Mouse (Mus musculus): ENCODE measurements at regions not wholly inside any gene's neighbourhood (a gene's known extent, or its start where the extent isn't known, plus 50 kb on each side); places are given as distances from the start of the nearest gene placed in this dataset.

GRCm38 (mm10) chr12:79966621-79967490, 146.0 kb downstream of the Zfp36l1 start:
- no peaks in the 10 kb centered on the region for H3K9me3 ChIP-seq (replicated peaks; ENCODE audit: insufficient read depth, low read length)
- H3K4me3 ChIP-seq (ENCODE audit: control insufficient read depth in 1 of 2, insufficient read depth in 1 of 2, low read depth in 2 of 2, low read length in 2 of 2), result no peak overlapping the region
- 0 out of 4 replicates have a peak, but pooled peaks cover 0 to 2% of the 10 kb centered on the region in 2 experiments for H3K27me3 ChIP-seq (ENCODE audit: control insufficient read depth in 1 of 2, insufficient read depth in 2 of 2, low read length in 2 of 2)
- no peak overlapping the region for H3K9ac ChIP-seq (ENCODE audit: control insufficient read depth, low read depth, low read length, poor library complexity, severe bottlenecking)
- H3K36me3 ChIP-seq (ENCODE audit: control insufficient read depth in 1 of 2, insufficient read depth in 2 of 2, low read length in 2 of 2), result no peaks in the 10 kb centered on the region
- peak; percentile 73 for TF ChIP-seq ZNF384 (IDR thresholded peaks at IDR 0.05; ENCODE audit: low read depth, low read length)
- no peak for TF ChIP-seq POLR2AphosphoS5 (IDR thresholded peaks at IDR 0.05; ENCODE audit: borderline replicate concordance, low read depth, low read length)
- no peak overlapping the region for H3K27ac ChIP-seq (ENCODE audit: control insufficient read depth, low read depth, low read length)
- H3K79me2 ChIP-seq (ENCODE audit: control insufficient read depth, insufficient read depth, low read length, poor library complexity), result no peaks in the 10 kb centered on the region
- DNase-seq (ENCODE audit: low read depth, low spot score), result no peak
- peaks cover 0 to 5% of the 10 kb centered on the region in 2 experiments; a peak in 1 of 4 replicates for H3K4me1 ChIP-seq (ENCODE audit: control insufficient read depth in 1 of 2, insufficient read depth in 2 of 2, low read length in 2 of 2)

DNA sequence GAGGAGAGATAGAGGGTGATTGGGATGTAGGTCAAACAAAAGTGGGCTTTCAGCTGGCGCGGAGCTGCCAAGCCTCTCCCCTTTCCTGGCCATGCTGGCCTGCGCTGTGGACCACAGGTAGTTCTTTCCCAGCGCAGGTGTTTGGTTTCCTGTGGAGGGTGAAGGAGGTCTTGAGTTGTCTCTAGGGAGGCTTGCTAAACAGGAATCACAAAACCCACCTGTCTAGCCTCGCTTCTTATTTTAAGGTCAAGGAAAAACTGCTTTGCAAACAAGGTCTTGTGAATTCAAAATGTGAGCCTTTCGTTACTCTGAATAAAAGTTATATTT, 146.6 kb downstream of the Zfp36l1 start:
- no peaks in the 10 kb centered on the region for H3K9me3 ChIP-seq (replicated peaks; ENCODE audit: insufficient read depth, low read length)
- H3K36me3 ChIP-seq (ENCODE audit: control insufficient read depth in 1 of 2, insufficient read depth in 2 of 2, low read length in 2 of 2), result no peaks in the 10 kb centered on the region
- TF ChIP-seq EP300 (IDR thresholded peaks at IDR 0.05; ENCODE audit: low read depth in 1 of 2, low read length in 2 of 2) (no peak), SIN3A (IDR thresholded peaks at IDR 0.05; ENCODE audit: low read length) (no peak), NELFE (IDR thresholded peaks at IDR 0.05; ENCODE audit: low read depth, low read length) (no peak), MEF2A (IDR thresholded peaks at IDR 0.05; ENCODE audit: extremely low read depth, insufficient replicate concordance, low read depth, low read length, poor library complexity, severe bottlenecking) (no peak), GABPA (IDR thresholded peaks at IDR 0.05; ENCODE audit: low read depth, low read length) (no peak), CHD2 (IDR thresholded peaks at IDR 0.05; ENCODE audit: low read length) (no peak), HCFC1 (IDR thresholded peaks at IDR 0.05; ENCODE audit: low read depth, low read length) (no peak), ZC3H11A (IDR thresholded peaks at IDR 0.05; ENCODE audit: low read depth, low read length) (no peak), KAT2A (conservative IDR thresholded peaks at IDR 0.05; ENCODE audit: low read depth, low read length) (no peak), MAFK (IDR thresholded peaks at IDR 0.05; ENCODE audit: borderline replicate concordance, low read depth, low read length) (no peak), ELF1 (IDR thresholded peaks at IDR 0.05; ENCODE audit: low read depth, low read length) (no peak), RAD21 (IDR thresholded peaks at IDR 0.05; ENCODE audit: low read depth, low read length) (no peak), USF1 (IDR thresholded peaks at IDR 0.05; ENCODE audit: low read depth, low read length) (no peak), ZNF384 (IDR thresholded peaks at IDR 0.05; ENCODE audit: low read depth, low read length) (no peak), TAL1 (IDR thresholded peaks at IDR 0.05; ENCODE audit: low read length) (no peak), CHD1 (IDR thresholded peaks at IDR 0.05; ENCODE audit: low read depth, low read length) (no peak), JUND (IDR thresholded peaks at IDR 0.05; ENCODE audit: low read depth, low read length) (no peak), ZKSCAN1 (IDR thresholded peaks at IDR 0.05; ENCODE audit: low read depth, low read length) (no peak), BHLHE40 (IDR thresholded peaks at IDR 0.05; ENCODE audit: borderline replicate concordance, low read depth, low read length) (no peak), CTCF (IDR thresholded peaks at IDR 0.05 in 2 of 3, conservative IDR thresholded peaks at IDR 0.05 in 1 of 3; ENCODE audit: control insufficient read depth in 1 of 3, insufficient read depth in 1 of 3, low read depth in 2 of 3, low read length in 3 of 3, poor library complexity in 1 of 3, severe bottlenecking in 1 of 3) (no peak)
- no peak for DNase-seq (ENCODE audit: low read depth, low spot score)
- H3K9ac ChIP-seq (ENCODE audit: control insufficient read depth, low read depth, low read length, poor library complexity, severe bottlenecking), result no peak overlapping the region
- no peaks in the 10 kb centered on the region for H3K79me2 ChIP-seq (ENCODE audit: control insufficient read depth, insufficient read depth, low read length, poor library complexity)
- peaks cover 0 to 5% of the 10 kb centered on the region in 2 experiments; a peak in 1 of 4 replicates for H3K4me1 ChIP-seq (ENCODE audit: control insufficient read depth in 1 of 2, insufficient read depth in 2 of 2, low read length in 2 of 2)
- H3K27me3 ChIP-seq (ENCODE audit: control insufficient read depth in 1 of 2, insufficient read depth in 2 of 2, low read length in 2 of 2), result 0 out of 4 replicates have a peak, but pooled peaks cover 0 to 2% of the 10 kb centered on the region in 2 experiments
- no peak overlapping the region for H3K27ac ChIP-seq (ENCODE audit: control insufficient read depth, low read depth, low read length)
- no peak overlapping the region for H3K4me3 ChIP-seq (ENCODE audit: control insufficient read depth in 1 of 2, insufficient read depth in 1 of 2, low read depth in 2 of 2, low read length in 2 of 2)
